Mouse (Mus musculus) lung, postnatal 14 days (tissue): ENCODE data around the gene E4f1.
A peak's percentile ranks its signal among the peaks of the same experiment; 100 is the strongest.

Experiments used
- DNase-seq: peaks from one replicate; pipeline ENCODE4 v3.0.0; 2021

The E4f1 gene

DNA sequence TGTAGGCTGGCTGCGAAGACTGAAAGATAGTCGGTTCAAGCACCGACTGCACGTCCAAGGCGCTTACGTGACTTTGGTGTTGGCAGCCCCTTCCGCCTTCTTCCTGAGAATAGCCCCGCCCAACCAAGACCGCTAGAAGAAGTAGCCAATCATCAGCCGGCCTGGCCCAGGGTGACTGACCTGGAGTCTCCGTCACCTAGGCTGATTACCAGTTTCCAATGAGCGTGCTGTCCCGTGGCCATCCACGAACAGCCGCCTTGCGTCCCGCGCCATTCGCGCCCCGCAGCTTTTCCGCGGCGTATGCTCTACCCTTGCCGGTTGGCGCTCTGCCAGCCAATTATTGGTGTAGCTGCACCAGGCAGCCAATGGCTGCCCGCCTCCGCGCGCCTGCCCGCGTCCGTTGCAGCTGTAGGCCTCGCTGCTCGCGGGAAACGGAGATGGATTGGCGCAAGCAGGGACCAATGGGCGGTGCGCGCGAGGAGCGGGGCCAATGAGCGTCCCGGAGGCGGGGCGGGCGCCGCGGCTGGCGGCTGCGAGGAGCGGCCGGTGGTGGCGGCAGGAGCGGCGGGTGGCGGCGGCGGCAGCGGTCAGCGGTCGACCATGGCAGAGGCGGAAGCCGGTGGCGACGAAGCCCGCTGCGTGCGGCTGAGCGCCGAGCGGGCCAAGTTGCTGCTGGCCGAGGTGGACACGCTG lies at the start of gene E4f1, which contains the start of gene Pgp:
E4f1 (minus strand) TSS at position 404 of the 693 bp plus-strand sequence.
Pgp (plus strand) TSS at position 483 of the 693 bp plus-strand sequence.
- peak; percentile 99 for DNase-seq

GRCm38 (mm10) chr17:24514270-24515257 lies 44.5 kb upstream of the E4f1 start:
- peak; percentile 35 for DNase-seq

DNA sequence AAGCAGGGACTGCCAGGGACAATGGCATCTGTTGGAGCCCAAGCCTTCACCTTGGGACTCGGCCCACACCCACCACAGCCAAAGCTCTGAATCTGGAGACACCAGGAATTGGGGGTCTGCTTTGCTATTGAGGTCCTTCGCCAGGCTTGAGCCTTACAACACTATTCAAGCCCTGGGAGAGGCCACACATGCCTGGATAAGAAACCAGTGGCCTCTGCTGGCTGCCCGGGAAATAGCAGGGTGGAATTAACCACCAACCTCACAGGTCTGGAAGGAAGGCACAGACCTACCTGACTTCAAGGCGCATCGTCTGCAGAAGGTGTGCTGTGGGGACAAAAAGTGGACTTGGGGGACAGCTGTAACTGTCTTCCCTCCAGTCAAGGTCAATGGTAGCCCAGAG lies 43.5 kb upstream of the E4f1 start:
- peak; percentile 69 for DNase-seq

GRCm38 (mm10) chr17:24507806-24508460 lies 37.8 kb upstream of the E4f1 start:
- no peak for DNase-seq

GRCm38 (mm10) chr17:24507129-24507664 lies 37.1 kb upstream of the E4f1 start:
- no peak for DNase-seq

- DNase-seq = no peak
Measured at GRCm38 (mm10) chr17:24506332-24507070, 36.4 kb upstream of the E4f1 start.

- DNase-seq = no peak
Measured at GRCm38 (mm10) chr17:24505286-24505955, 35.3 kb upstream of the E4f1 start.

GRCm38 (mm10) chr17:24504085-24504484 lies 34.0 kb upstream of the E4f1 start:
- DNase-seq = no peak

DNA sequence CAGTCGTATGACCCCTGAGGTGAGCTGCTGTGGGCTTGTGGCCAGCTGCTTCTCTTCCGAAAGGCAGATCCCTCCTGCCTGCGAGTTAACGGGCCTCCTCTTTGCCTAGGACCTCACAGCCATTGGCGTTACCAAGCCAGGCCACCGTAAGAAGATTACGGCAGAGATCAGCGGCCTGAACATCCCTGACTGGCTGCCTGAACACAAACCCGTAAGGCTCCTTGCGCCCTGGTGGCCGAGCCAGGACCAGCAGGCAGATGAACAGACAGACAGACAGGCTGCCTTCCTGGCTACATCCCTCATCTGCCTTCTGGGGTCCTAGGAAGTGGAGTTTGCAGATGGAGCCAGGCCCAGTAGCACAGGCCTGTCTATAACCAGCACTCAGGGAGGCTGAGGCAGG lies 32.1 kb upstream of the E4f1 start:
- DNase-seq = no peak

DNA sequence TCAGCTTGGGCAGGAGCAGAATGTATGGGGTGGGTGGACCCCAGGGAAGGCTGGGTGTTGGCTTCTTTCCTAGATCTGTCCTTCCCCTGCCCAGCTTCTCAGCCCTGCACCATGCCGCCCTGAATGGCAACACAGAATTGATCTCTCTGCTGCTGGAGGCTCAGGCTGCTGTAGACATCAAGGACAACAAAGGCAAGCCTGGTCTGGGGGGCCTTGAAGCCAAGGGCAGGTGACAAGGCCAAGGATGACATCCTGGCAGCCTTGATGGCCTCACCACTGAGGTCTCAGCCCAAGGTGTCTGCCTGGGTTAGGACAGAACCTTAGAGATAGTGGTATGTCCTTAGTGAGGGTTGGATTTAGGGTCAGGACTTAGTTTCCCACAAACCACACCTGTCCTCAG lies 25.9 kb upstream of the E4f1 start:
- no peak for DNase-seq

- DNase-seq = no peak
Measured at GRCm38 (mm10) chr17:24495443-24495842, 25.3 kb upstream of the E4f1 start.

- DNase-seq = peak; percentile 82
Measured at GRCm38 (mm10) chr17:24494627-24495335, 24.7 kb upstream of the E4f1 start.

DNA sequence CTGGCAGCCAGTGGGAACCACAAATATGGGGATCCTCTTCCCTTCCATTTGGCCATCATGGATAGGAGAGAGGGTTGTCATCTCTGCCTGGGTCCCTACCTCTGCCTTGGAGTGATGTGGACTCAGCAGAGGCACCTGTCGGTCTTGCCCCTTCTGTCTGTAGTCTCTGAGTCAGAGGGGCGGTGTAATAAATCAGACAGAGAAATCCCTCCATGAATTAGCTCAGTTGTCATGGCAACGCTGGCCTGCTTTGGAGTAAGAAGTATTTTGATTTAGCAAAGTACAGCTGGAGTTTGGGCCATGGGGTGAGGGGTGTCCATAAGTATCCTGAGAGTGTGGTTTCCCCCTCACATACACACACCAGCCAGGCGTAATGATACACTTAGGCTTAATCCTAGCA lies 20.3 kb upstream of the E4f1 start:
- no peak for DNase-seq

DNA sequence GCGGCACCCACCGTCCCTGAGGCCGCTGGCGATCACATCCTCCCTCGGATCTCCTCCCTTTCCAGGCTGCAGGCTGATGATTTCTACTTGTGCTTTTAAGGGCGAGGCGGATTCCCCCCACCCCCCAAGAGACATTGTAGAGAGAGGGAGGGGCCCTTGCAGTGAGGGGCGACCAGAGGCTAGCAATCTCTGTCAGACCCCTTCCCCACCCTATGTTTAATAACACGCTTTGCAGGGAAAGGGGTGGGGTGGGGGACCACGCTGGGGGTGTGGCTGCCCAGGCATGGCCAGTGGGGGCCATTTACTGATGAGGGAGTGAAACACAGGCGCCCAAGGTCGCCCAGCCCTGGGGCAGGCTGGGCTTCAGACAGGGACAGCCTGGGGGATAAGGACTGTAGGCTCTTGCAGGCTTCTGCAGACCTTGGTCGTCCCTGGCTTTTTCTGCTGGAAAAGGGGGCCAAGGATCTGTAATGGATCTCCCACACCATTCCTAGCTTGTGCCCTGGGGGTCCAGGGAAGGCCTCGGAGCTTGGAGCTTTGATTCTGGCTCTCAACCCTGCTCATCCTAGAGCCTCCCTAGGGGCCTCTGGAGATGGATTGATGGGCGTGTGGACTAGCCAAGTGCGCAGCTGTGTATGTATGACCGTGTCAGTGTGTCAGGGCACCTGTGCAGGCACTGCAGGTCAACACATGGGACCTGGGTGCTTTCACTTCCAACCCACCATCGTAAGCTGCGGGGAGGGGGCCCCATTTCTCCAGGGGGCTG lies 19.3 kb upstream of the E4f1 start:
- DNase-seq = no peak

DNA sequence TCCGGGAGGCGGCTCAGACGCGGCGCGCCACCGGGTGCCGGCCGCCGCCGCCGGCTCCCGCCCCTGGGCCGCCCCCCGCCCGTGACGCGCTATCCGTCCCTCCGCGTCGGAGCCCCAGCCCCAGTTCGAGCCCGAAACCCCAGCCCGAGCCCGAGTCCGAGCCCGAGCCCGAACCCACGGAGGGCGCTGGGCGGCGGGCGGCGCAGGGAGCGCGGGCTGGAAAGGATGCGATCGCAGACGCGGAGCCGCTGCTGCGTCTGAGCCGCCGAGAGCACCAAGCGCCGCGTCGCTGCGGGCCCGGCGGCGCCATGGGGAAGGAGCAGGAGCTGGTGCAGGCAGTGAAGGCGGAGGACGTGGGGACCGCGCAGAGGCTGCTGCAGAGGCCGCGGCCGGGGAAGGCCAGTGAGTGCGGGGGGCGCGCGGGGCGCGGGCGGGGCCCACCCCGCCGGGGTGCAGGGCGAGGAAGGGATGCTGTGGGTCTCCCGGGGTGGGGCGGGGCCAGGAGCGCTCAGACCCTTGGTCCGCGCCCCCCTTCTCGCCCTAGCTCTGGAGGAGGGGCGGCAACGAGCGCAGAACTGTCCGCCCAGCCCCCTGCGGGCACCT lies 18.6 kb upstream of the E4f1 start:
- peak; percentile 27 for DNase-seq

- DNase-seq = peak; percentile 29
Measured at GRCm38 (mm10) chr17:24488186-24488661, 18.1 kb upstream of the E4f1 start, which contains the start of gene Caskin1. TSS of gene Caskin1 (plus strand) at chr17:24488601.

GRCm38 (mm10) chr17:24485090-24485860 lies 15.2 kb upstream of the E4f1 start:
- no peak for DNase-seq

- DNase-seq = no peak
Measured at GRCm38 (mm10) chr17:24483495-24483894, 13.4 kb upstream of the E4f1 start.
